Mouse (Mus musculus) ES-Bruce4 (cell line): ENCODE results near the gene Eri3. TPM values are rescaled to one million over a fixed set of nuclear protein-coding genes. Genes with fewer than 3 reads are reported as not detected.

Experiments used
- H3K27ac ChIP-seq: 2 replicates; pipeline ENCODE4 v1.5.1; 2012; ENCODE audit warnings: low read length, inconsistent platforms; ENCODE audit not compliant: insufficient read depth
- H3K27me3 ChIP-seq: 2 replicates; pipeline ENCODE4 v1.6.1; 2012; ENCODE audit warnings: mild to moderate bottlenecking, low read length, inconsistent platforms; ENCODE audit not compliant: control insufficient read depth, poor library complexity, insufficient read depth, severe bottlenecking
- H3K36me3 ChIP-seq: 2 replicates; pipeline ENCODE4 v1.6.1; 2012; ENCODE audit warnings: inconsistent platforms, mild to moderate bottlenecking, low read length, moderate library complexity; ENCODE audit not compliant: control insufficient read depth, poor library complexity, insufficient read depth, severe bottlenecking
- H3K4me1 ChIP-seq: one replicate; pipeline ENCODE4 v1.8.1; 2011; ENCODE audit warnings: low read length; ENCODE audit not compliant: control insufficient read depth, insufficient read depth
- H3K4me3 ChIP-seq: 2 replicates; pipeline ENCODE4 v1.5.1; 2011; ENCODE audit warnings: low read depth, mild to moderate bottlenecking, low read length
- H3K9ac ChIP-seq: 2 replicates; pipeline ENCODE4 v1.6.1; 2012; ENCODE audit warnings: low read depth, mild to moderate bottlenecking, inconsistent platforms; ENCODE audit not compliant: poor library complexity, severe bottlenecking
- H3K9me3 ChIP-seq: replicated peaks from 2 replicates; pipeline ENCODE4 v1.6.1; 2012; ENCODE audit warnings: mild to moderate bottlenecking, low read length, inconsistent platforms; ENCODE audit not compliant: control insufficient read depth, poor library complexity, insufficient read depth, severe bottlenecking
- CTCF ChIP-seq: IDR thresholded peaks from one replicate; pipeline ENCODE4 v1.8.1; 2011; ENCODE audit warnings: low read depth, low read length
- EP300 ChIP-seq: IDR thresholded peaks from 2 replicates; pipeline ENCODE4 v1.6.1; 2011; ENCODE audit warnings: low read depth, low read length; ENCODE audit not compliant: insufficient read depth
- POLR2A ChIP-seq: IDR thresholded peaks from one replicate; pipeline ENCODE4 v1.8.1; 2011; ENCODE audit warnings: low read length; ENCODE audit not compliant: insufficient read depth
- polyA plus RNA-seq: library from polyadenylated mRNA; stranded (reverse); fragments of >200 nt; gene quantifications from 2 replicates; pipeline ENCODE4 v1.2.4, GENCODE M21; 2011; ENCODE audit warnings: low read depth; ENCODE audit not compliant: missing spikeins, insufficient read depth, insufficient read length

Eri3 gene
- polyA plus RNA-seq, 1 experiment, result 68.0 TPM

GRCm38 (mm10) chr4:117563967-117564366, 13.8 kb downstream of the Eri3 start:
- Histone ChIP-seq H3K4me3 (no peak overlapping the region), H3K4me1 (no peaks in the 10 kb centered on the region), H3K9me3 (no peaks in the 10 kb centered on the region), H3K9ac (no peak overlapping the region), H3K27ac (no peak overlapping the region), H3K36me3 (0 out of 2 replicates have a peak, but pooled peaks cover 2% of the 10 kb centered on the region), H3K27me3 (no peaks in the 10 kb centered on the region)
- TF ChIP-seq POLR2A, result no peak
- no peak for TF ChIP-seq EP300
- TF ChIP-seq CTCF, result no peak

- no peak overlapping the region for H3K27ac ChIP-seq
- no peaks in the 10 kb centered on the region for H3K9me3 ChIP-seq
- TF ChIP-seq CTCF, result no peak
- no peak for TF ChIP-seq POLR2A
- TF ChIP-seq EP300, result no peak
- no peaks in the 10 kb centered on the region for H3K27me3 ChIP-seq
- 0 out of 2 replicates have a peak, but pooled peaks cover 5% of the 10 kb centered on the region for H3K36me3 ChIP-seq
- H3K4me3 ChIP-seq, result no peak overlapping the region
- no peaks in the 10 kb centered on the region for H3K4me1 ChIP-seq
- H3K9ac ChIP-seq, result no peak overlapping the region
Observed at GRCm38 (mm10) chr4:117568846-117569245, 18.7 kb downstream of the Eri3 start.

GRCm38 (mm10) chr4:117570964-117571363, 20.8 kb downstream of the Eri3 start:
- H3K9ac ChIP-seq, result no peak overlapping the region
- H3K4me1 ChIP-seq, result peaks cover 2% of the 10 kb centered on the region
- peaks cover 5% of the 10 kb centered on the region; the same call in 1 of the 2 replicates for H3K36me3 ChIP-seq
- H3K4me3 ChIP-seq, result no peak overlapping the region
- H3K27me3 ChIP-seq, result no peaks in the 10 kb centered on the region
- TF ChIP-seq POLR2A (no peak), EP300 (no peak), CTCF (no peak)
- no peak overlapping the region for H3K27ac ChIP-seq
- no peaks in the 10 kb centered on the region for H3K9me3 ChIP-seq

GRCm38 (mm10) chr4:117577579-117577978, 27.4 kb downstream of the Eri3 start:
- H3K9ac ChIP-seq, result no peak overlapping the region
- peaks cover 11% of the 10 kb centered on the region for H3K4me1 ChIP-seq
- peaks cover 8% of the 10 kb centered on the region; the same call in 1 of the 2 replicates for H3K36me3 ChIP-seq
- no peaks in the 10 kb centered on the region for H3K9me3 ChIP-seq
- no peak overlapping the region for H3K4me3 ChIP-seq
- no peak for TF ChIP-seq CTCF
- no peak for TF ChIP-seq EP300
- TF ChIP-seq POLR2A, result no peak
- no peak overlapping the region for H3K27ac ChIP-seq
- no peaks in the 10 kb centered on the region for H3K27me3 ChIP-seq

- Histone ChIP-seq H3K9ac (no peak overlapping the region), H3K4me3 (no peak overlapping the region), H3K4me1 (peaks cover 9% of the 10 kb centered on the region), H3K27me3 (no peaks in the 10 kb centered on the region), H3K9me3 (no peaks in the 10 kb centered on the region), H3K36me3 (peaks cover 8% of the 10 kb centered on the region; the same call in 1 of the 2 replicates), H3K27ac (no peak overlapping the region)
- TF ChIP-seq CTCF (no peak), EP300 (no peak), POLR2A (no peak)
Observed at GRCm38 (mm10) chr4:117581626-117582025, 31.5 kb downstream of the Eri3 start.

GRCm38 (mm10) chr4:117585995-117586394, 35.8 kb downstream of the Eri3 start:
- Histone ChIP-seq H3K4me3 (no peak overlapping the region), H3K27ac (no peak overlapping the region), H3K9ac (no peak overlapping the region), H3K36me3 (peaks cover 5% of the 10 kb centered on the region; the same call in 1 of the 2 replicates), H3K9me3 (no peaks in the 10 kb centered on the region), H3K4me1 (peaks cover 4% of the 10 kb centered on the region), H3K27me3 (no peaks in the 10 kb centered on the region)
- TF ChIP-seq CTCF, result no peak
- TF ChIP-seq EP300, result no peak
- TF ChIP-seq POLR2A, result no peak

GRCm38 (mm10) chr4:117587447-117587846, 37.3 kb downstream of the Eri3 start:
- H3K9ac ChIP-seq, result no peak overlapping the region
- TF ChIP-seq EP300 (no peak), CTCF (peak; percentile 13)

More at GRCm38 (mm10) chr4:117587447-117587846, 37.3 kb downstream of the Eri3 start:
- H3K27me3 ChIP-seq, result no peaks in the 10 kb centered on the region
- peaks cover 2% of the 10 kb centered on the region for H3K4me1 ChIP-seq
- H3K27ac ChIP-seq, result no peak overlapping the region
- H3K36me3 ChIP-seq, result peaks cover 4% of the 10 kb centered on the region; the same call in 1 of the 2 replicates
- H3K9me3 ChIP-seq, result no peaks in the 10 kb centered on the region
- H3K4me3 ChIP-seq, result no peak overlapping the region
